Mouse (Mus musculus): ENCODE data around the gene Gm20671.
A peak's percentile ranks its signal among the peaks of the same experiment; 100 is the strongest.
"Not testable (repeated sequence)": the region's sequence is repeated elsewhere in the genome, so short reads cannot be mapped to it uniquely, and the experiment has no call there.

Gene Gm20671

GRCm38 (mm10) chr5:32785313-32785915 is 41.5 kb downstream of the Gm20671 start, which contains the start of gene Pisd:
Gene Pisd, minus strand, starts transcription at chr5:32785646.
- DNase-seq (ENCODE audit: low read depth, low spot score), result peak; percentile 87

- DNase-seq (ENCODE audit: low read depth, low spot score), result no peak
These were observed 42.2 kb downstream of the Gm20671 start for GRCm38 (mm10) chr5:32784726-32785125.

- no peak for DNase-seq (ENCODE audit: low read depth, low spot score)
These were observed 45.3 kb downstream of the Gm20671 start for GRCm38 (mm10) chr5:32781596-32781995.

GRCm38 (mm10) chr5:32778168-32778567 is 48.7 kb downstream of the Gm20671 start:
- DNase-seq (ENCODE audit: low read depth, low spot score), result no peak

- DNase-seq (ENCODE audit: low read depth, low spot score), result no peak
These were observed 54.5 kb downstream of the Gm20671 start for GRCm38 (mm10) chr5:32772361-32772760.

GRCm38 (mm10) chr5:32767636-32768373 is 59.1 kb downstream of the Gm20671 start:
- no peak for DNase-seq (ENCODE audit: low read depth, low spot score)

- DNase-seq (ENCODE audit: low read depth, low spot score), result no peak
These were observed 59.9 kb downstream of the Gm20671 start for GRCm38 (mm10) chr5:32767004-32767403.

- DNase-seq (ENCODE audit: low read depth, low spot score), result no peak
These were observed 65.3 kb downstream of the Gm20671 start for GRCm38 (mm10) chr5:32761566-32762140.

- no peak for DNase-seq (ENCODE audit: low read depth, low spot score)
These were observed 66.1 kb downstream of the Gm20671 start for GRCm38 (mm10) chr5:32760787-32761186.

GRCm38 (mm10) chr5:32760352-32760751 is 66.6 kb downstream of the Gm20671 start:
- not testable (repeated sequence) for DNase-seq (ENCODE audit: low read depth, low spot score)

- no peak for DNase-seq (ENCODE audit: low read depth, low spot score)
These were observed 67.2 kb downstream of the Gm20671 start for GRCm38 (mm10) chr5:32759662-32760061.

- DNase-seq (ENCODE audit: low read depth, low spot score), result no peak
These were observed 70.8 kb downstream of the Gm20671 start for GRCm38 (mm10) chr5:32756141-32756540.

GRCm38 (mm10) chr5:32751736-32752135 is 75.2 kb downstream of the Gm20671 start:
- no peak for DNase-seq (ENCODE audit: low read depth, low spot score)

- no peak for DNase-seq (ENCODE audit: low read depth, low spot score)
These were observed 78.0 kb downstream of the Gm20671 start for GRCm38 (mm10) chr5:32748936-32749335.

- peak; percentile 60 for DNase-seq (ENCODE audit: low read depth, low spot score)
These were observed 79.1 kb downstream of the Gm20671 start for GRCm38 (mm10) chr5:32747650-32748375.

GRCm38 (mm10) chr5:32745705-32746655 is 80.9 kb downstream of the Gm20671 start:
- peak; percentile 34 for DNase-seq (ENCODE audit: low read depth, low spot score)

GRCm38 (mm10) chr5:32742149-32742548 is 84.8 kb downstream of the Gm20671 start:
- DNase-seq (ENCODE audit: low read depth, low spot score), result peak; percentile 8

GRCm38 (mm10) chr5:32741377-32741776 is 85.5 kb downstream of the Gm20671 start:
- not testable (repeated sequence) for DNase-seq (ENCODE audit: low read depth, low spot score)

- not testable (repeated sequence) for DNase-seq (ENCODE audit: low read depth, low spot score)
These were observed 86.1 kb downstream of the Gm20671 start for GRCm38 (mm10) chr5:32740850-32741249.

- no peak for DNase-seq (ENCODE audit: low read depth, low spot score)
These were observed 86.8 kb downstream of the Gm20671 start for GRCm38 (mm10) chr5:32740138-32740537.

GRCm38 (mm10) chr5:32736770-32737169 is 90.1 kb downstream of the Gm20671 start:
- not testable (repeated sequence) for DNase-seq (ENCODE audit: low read depth, low spot score)

Measured in retina, postnatal 7 days (tissue).